Mouse (Mus musculus): Measurements from ENCODE around the gene Cdc42bpg.
"Not testable (repeated sequence)": the region's sequence is repeated elsewhere in the genome, so short reads cannot be mapped to it uniquely, and the experiment has no call there.

- not testable (repeated sequence) for TF ChIP-seq CTCF (IDR thresholded peaks at IDR 0.05; ENCODE audit: low read depth, low read length); POLR2A (IDR thresholded peaks at IDR 0.05; ENCODE audit: insufficient read depth, low read length)
Measured at GRCm38 (mm10) chr19:6290720-6291116, 15.5 kb upstream of the Cdc42bpg start.

Measured in ES-Bruce4 (cell line).